Mouse (Mus musculus) cerebellum, adult 2 months (tissue): ENCODE results near the gene Atp6v1e1.

Experiments used
- CTCF ChIP-seq: fragments of 200-500 bp; IDR thresholded peaks from 2 replicates; pipeline ENCODE4 v1.5.1; 2011; ENCODE audit warnings: low read depth, mild to moderate bottlenecking, control low read depth, low read length, moderate library complexity, borderline replicate concordance; ENCODE audit not compliant: insufficient read depth
- POLR2A ChIP-seq: fragments of 200-500 bp; IDR thresholded peaks from 2 replicates; pipeline ENCODE4 v1.6.1; 2011; ENCODE audit warnings: low read length, control low read depth, borderline replicate concordance; ENCODE audit not compliant: insufficient read depth

- TF ChIP-seq CTCF (no peak), POLR2A (no peak)
Observed at GRCm38 (mm10) chr6:120746416-120746815, 76.2 kb downstream of the Atp6v1e1 start.
